Mouse (Mus musculus) intestine, embryonic 14.5 days (tissue): ENCODE measurements around the gene Kcp. TPM values are rescaled to one million over a fixed set of nuclear protein-coding genes. Genes with fewer than 3 reads are reported as not detected.

Source experiments
- ATAC-seq: fragments of 200-750 bp; cut with Nextera tagmentation; replicated peaks from 2 replicates; pipeline ENCODE4 v1.8.0; 2017; ENCODE audit warnings: low read depth, moderate number of reproducible peaks, moderate TSS enrichment, moderate library complexity; ENCODE audit not compliant: low FRiP score, low TSS enrichment
- DNase-seq: peaks from one replicate; pipeline ENCODE4 v3.0.0-alpha.2; 2018; ENCODE audit warnings: low spot score
- H3K27ac ChIP-seq: fragments of 300-500 bp; sonication (generic); 2 replicates; pipeline ENCODE4 v1.5.1; 2014; ENCODE audit warnings: low read depth, mild to moderate bottlenecking, control low read depth
- H3K27me3 ChIP-seq: fragments of 300-500 bp; sonication (generic); replicated peaks from 2 replicates; pipeline ENCODE4 v1.6.1; 2014; ENCODE audit warnings: low read length, control low read depth; ENCODE audit not compliant: control insufficient read depth, insufficient read depth
- H3K36me3 ChIP-seq: fragments of 300-500 bp; sonication (generic); 2 replicates; pipeline ENCODE4 v1.6.1; 2014; ENCODE audit warnings: low read length, control low read depth; ENCODE audit not compliant: control insufficient read depth, insufficient read depth
- H3K4me1 ChIP-seq: fragments of 300-500 bp; sonication (generic); replicated peaks from 2 replicates; pipeline ENCODE4 v1.6.1; 2014; ENCODE audit warnings: low read length, control low read depth, mixed read lengths; ENCODE audit not compliant: control insufficient read depth, insufficient read depth
- H3K4me2 ChIP-seq: fragments of 300-500 bp; sonication (generic); 2 replicates; pipeline ENCODE4 v1.6.1; 2014; ENCODE audit warnings: low read length
- H3K4me3 ChIP-seq: fragments of 300-500 bp; sonication (generic); 2 replicates; pipeline ENCODE4 v1.5.1; 2014; ENCODE audit warnings: low read depth, low read length, control low read depth, mixed read lengths
- H3K9ac ChIP-seq: fragments of 300-500 bp; sonication (generic); 2 replicates; pipeline ENCODE4 v1.6.1; 2014; ENCODE audit warnings: mild to moderate bottlenecking, low read length
- H3K9me3 ChIP-seq: fragments of 300-500 bp; sonication (generic); 2 replicates; pipeline ENCODE4 v1.6.1; 2016; ENCODE audit warnings: low read length, control low read depth; ENCODE audit not compliant: control insufficient read depth
- WGBS: fragments of 180-500 bp; shearing (Covaris S2); extraction: QIAGEN DNeasy Blood & Tissue Kit; methylation state at CpG from one replicate; pipeline ENCODE4 v1.1.7; 2014; 5-methylcytosine and 5-hydroxymethylcytosine counted together
- polyA plus RNA-seq: library from polyadenylated mRNA; unstranded; fragments of >200 nt; fragmentation: Nextera tagmentation; extraction: Ambion mirVana; gene quantifications from 2 replicates; pipeline ENCODE4 v1.2.1, GENCODE M21; 2014

Gene Kcp
- 25.2 and 28.6 TPM in 2 replicates for polyA plus RNA-seq

DNA sequence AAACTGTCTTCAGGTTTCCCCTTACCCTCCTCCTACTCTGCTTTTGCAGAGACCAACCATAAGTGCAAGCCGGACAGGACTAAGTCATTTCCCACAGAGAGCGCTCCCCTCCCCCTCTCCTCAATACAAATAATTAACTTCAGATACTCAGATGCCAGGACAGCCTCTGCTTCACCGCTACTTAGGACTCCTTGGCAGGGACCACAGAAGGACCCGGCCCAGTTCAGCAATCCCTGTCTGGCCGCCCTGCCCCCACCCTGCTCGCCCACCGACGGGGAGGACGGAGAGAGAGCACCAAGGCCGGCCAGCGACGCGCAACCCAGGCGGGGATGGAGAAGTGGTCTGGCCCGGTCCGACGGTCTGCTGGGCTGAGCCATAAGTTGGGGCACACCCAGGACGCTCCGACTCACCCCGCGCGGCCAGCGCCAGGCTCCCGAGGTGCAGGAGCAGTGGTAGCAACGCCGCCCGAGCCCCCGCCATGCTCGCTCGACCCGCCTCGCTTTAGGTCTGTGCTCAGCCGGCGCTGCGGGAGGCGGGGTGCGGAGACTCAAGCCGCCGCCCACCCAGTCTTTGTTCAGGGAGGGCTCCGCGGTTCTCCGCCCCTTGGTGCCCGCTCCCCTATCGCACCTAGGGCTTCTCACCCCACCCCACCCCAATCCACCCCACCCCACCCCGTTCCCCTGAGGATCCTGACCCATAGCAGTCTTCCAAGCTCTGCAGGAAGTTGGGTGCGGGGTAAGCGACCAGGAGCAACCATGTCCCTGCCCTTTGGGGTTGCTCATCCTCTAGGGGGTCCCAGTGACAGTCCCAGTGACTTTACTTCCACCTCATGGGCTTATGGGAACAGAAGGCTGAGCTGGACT, at the start of gene Kcp:
Gene Kcp (minus strand): TSS at position 506 of the 863 bp plus-strand sequence.
- peaks cover 18% of the 10 kb centered on the region for H3K4me1 ChIP-seq
- ATAC-seq (peak; percentile 70), DNase-seq (peak; percentile 80)
- no peaks in the 10 kb centered on the region for H3K27me3 ChIP-seq
- H3K9me3 ChIP-seq, result no peaks in the 10 kb centered on the region
- peaks cover 13% of the 10 kb centered on the region for H3K36me3 ChIP-seq
- peak within 1 kb of the TSS; percentile 68 for H3K4me2 ChIP-seq
- H3K9ac ChIP-seq, result peak within 1 kb of the TSS; percentile 58
- whole genome bisulfite sequencing, result 1% methylated on average over 47 of the region's 47 CpGs
- H3K27ac ChIP-seq, result peak within 1 kb of the TSS; percentile 60
- H3K4me3 ChIP-seq, result peak within 1 kb of the TSS; percentile 57

- no peaks in the 10 kb centered on the region for H3K9me3 ChIP-seq
- no peak for DNase-seq
- no peaks in the 10 kb centered on the region for H3K4me1 ChIP-seq
- H3K36me3 ChIP-seq, result peaks cover 98% of the 10 kb centered on the region
- H3K4me2 ChIP-seq, result no peak overlapping the region
- H3K27ac ChIP-seq, result no peak overlapping the region
- no peak overlapping the region for H3K4me3 ChIP-seq
- H3K9ac ChIP-seq, result no peak overlapping the region
- WGBS, result 96% methylated on average over 2 of the region's 2 CpGs
- ATAC-seq, result no peak
- H3K27me3 ChIP-seq, result no peaks in the 10 kb centered on the region
These were observed 49.4 kb upstream of the Kcp start for GRCm38 (mm10) chr6:29557112-29557511.

DNA sequence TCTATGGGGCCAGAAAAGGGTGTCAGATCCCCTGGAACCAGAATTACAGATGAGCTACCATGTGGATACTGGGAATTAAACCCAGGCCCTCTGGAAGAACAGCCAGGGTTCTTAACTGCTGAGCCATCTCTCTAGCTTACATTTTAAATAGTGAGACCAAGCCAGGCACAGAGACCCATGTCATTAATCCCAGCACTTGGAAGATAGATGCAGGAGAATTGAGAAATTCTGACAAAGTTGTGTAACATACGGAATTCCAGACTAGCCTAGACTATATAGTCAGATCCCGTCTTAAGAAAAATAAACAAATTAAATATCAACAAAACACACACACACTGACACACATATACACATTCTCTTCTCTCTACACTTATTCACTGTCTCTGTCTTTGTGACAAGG, 44.8 kb upstream of the Kcp start:
- peaks cover 94% of the 10 kb centered on the region for H3K36me3 ChIP-seq
- H3K4me2 ChIP-seq, result no peak overlapping the region
- H3K4me1 ChIP-seq, result no peaks in the 10 kb centered on the region

GRCm38 (mm10) chr6:29548086-29548485, 40.3 kb upstream of the Kcp start:
- DNase-seq, result no peak
- no peak overlapping the region for H3K9ac ChIP-seq
- no peak for ATAC-seq
- H3K9me3 ChIP-seq, result no peaks in the 10 kb centered on the region
- 90% methylated on average over 1 of the region's 1 CpGs for WGBS
- no peak overlapping the region for H3K4me3 ChIP-seq
- no peak overlapping the region for H3K27ac ChIP-seq
- H3K36me3 ChIP-seq, result peaks cover 94% of the 10 kb centered on the region
- no peaks in the 10 kb centered on the region for H3K27me3 ChIP-seq
- no peaks in the 10 kb centered on the region for H3K4me1 ChIP-seq
- H3K4me2 ChIP-seq, result no peak overlapping the region

More for the DNA sequence above, 44.8 kb upstream of the Kcp start:
- Histone ChIP-seq H3K4me3 (no peak overlapping the region), H3K27ac (no peak overlapping the region), H3K9me3 (no peaks in the 10 kb centered on the region), H3K27me3 (no peaks in the 10 kb centered on the region), H3K9ac (no peak overlapping the region)
- ATAC-seq, result no peak
- DNase-seq, result no peak
- WGBS, result 76% methylated on average over 2 of the region's 2 CpGs

- Histone ChIP-seq H3K4me3 (no peak overlapping the region), H3K27me3 (no peaks in the 10 kb centered on the region), H3K36me3 (peaks cover 94% of the 10 kb centered on the region), H3K4me2 (no peak overlapping the region), H3K9ac (no peak overlapping the region), H3K4me1 (no peaks in the 10 kb centered on the region), H3K9me3 (no peaks in the 10 kb centered on the region), H3K27ac (no peak overlapping the region)
- no peak for ATAC-seq
- no peak for DNase-seq
These were observed 39.8 kb upstream of the Kcp start for GRCm38 (mm10) chr6:29547582-29547981.

- no peak overlapping the region for H3K4me3 ChIP-seq
- no peak overlapping the region for H3K9ac ChIP-seq
- peaks cover 91% of the 10 kb centered on the region for H3K36me3 ChIP-seq
- no peaks in the 10 kb centered on the region for H3K27me3 ChIP-seq
- no peak overlapping the region for H3K4me2 ChIP-seq
- 98% methylated on average over 2 of the region's 2 CpGs for WGBS
- no peaks in the 10 kb centered on the region for H3K4me1 ChIP-seq
- no peak for DNase-seq
- no peak overlapping the region for H3K27ac ChIP-seq
- ATAC-seq, result no peak
- no peaks in the 10 kb centered on the region for H3K9me3 ChIP-seq
These were observed 37.9 kb upstream of the Kcp start for GRCm38 (mm10) chr6:29545611-29546010.

- Histone ChIP-seq H3K4me3 (no peak overlapping the region), H3K27me3 (no peaks in the 10 kb centered on the region), H3K9ac (no peak overlapping the region), H3K36me3 (peaks cover 68% of the 10 kb centered on the region), H3K4me2 (no peak overlapping the region), H3K27ac (no peak overlapping the region), H3K4me1 (no peaks in the 10 kb centered on the region), H3K9me3 (no peaks in the 10 kb centered on the region)
- WGBS, result 93% methylated on average over 1 of the region's 1 CpGs
- DNase-seq (no peak), ATAC-seq (no peak)
These were observed 33.2 kb upstream of the Kcp start for GRCm38 (mm10) chr6:29540956-29541355.

DNA sequence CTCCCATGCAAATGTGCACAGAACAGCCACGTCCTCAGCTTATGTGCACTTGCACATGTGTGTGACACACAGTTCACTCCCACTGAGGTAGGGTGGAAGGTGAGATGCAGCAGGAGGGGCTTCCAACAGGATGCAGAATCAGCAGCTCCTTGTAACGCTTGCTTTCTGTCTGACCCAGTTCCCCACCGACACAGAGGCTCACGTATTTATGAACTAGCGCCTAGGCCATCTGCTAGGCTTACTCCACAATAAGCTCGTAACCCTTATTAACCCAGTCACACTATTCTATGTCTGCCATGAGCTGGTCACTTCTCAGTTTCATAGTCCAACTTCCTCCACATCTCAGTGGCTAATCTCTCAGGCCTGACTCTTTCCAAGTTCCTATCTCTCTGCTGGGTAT, 32.5 kb upstream of the Kcp start:
- WGBS, result 82% methylated on average over 6 of the region's 6 CpGs
- Histone ChIP-seq H3K27me3 (no peaks in the 10 kb centered on the region), H3K27ac (no peak overlapping the region), H3K9me3 (no peaks in the 10 kb centered on the region), H3K4me3 (no peak overlapping the region), H3K36me3 (peaks cover 61% of the 10 kb centered on the region), H3K4me1 (no peaks in the 10 kb centered on the region), H3K9ac (no peak overlapping the region), H3K4me2 (no peak overlapping the region)
- DNase-seq (no peak), ATAC-seq (no peak)

- 89% methylated on average over 8 of the region's 8 CpGs for WGBS
- no peak for DNase-seq
- no peaks in the 10 kb centered on the region for H3K9me3 ChIP-seq
- H3K9ac ChIP-seq, result no peak overlapping the region
- H3K4me3 ChIP-seq, result no peak overlapping the region
- H3K36me3 ChIP-seq, result peaks cover 54% of the 10 kb centered on the region
- H3K4me1 ChIP-seq, result no peaks in the 10 kb centered on the region
- no peaks in the 10 kb centered on the region for H3K27me3 ChIP-seq
- no peak for ATAC-seq
- no peak overlapping the region for H3K4me2 ChIP-seq
- H3K27ac ChIP-seq, result no peak overlapping the region
These were observed 31.8 kb upstream of the Kcp start for GRCm38 (mm10) chr6:29539502-29539901.
